Mouse (Mus musculus) limb, embryonic 14.5 days (tissue): ENCODE data around the gene Hint3. TPM values are rescaled to one million over a fixed set of nuclear protein-coding genes. Genes with fewer than 3 reads are reported as not detected.

ENCODE experiments used
- ATAC-seq: fragments of 200-750 bp; cut with Nextera tagmentation; 2 replicates; pipeline ENCODE4 v1.8.0; 2017; ENCODE audit warnings: low read depth, moderate number of reproducible peaks, moderate TSS enrichment; ENCODE audit not compliant: low FRiP score
- DNase-seq: peaks from one replicate; pipeline ENCODE4 v3.0.0-alpha.2; 2015; ENCODE audit warnings: low spot score
- H3K27ac ChIP-seq: fragments of 300-500 bp; sonication (generic); replicated peaks from 2 replicates; pipeline ENCODE4 v1.5.1; 2014; ENCODE audit warnings: low read depth, mild to moderate bottlenecking, low read length, moderate library complexity, mixed read lengths
- H3K27me3 ChIP-seq: fragments of 300-500 bp; sonication (generic); 2 replicates; pipeline ENCODE4 v1.6.1; 2014; ENCODE audit warnings: low read length, mixed read lengths; ENCODE audit not compliant: control insufficient read depth, insufficient read depth
- H3K36me3 ChIP-seq: fragments of 300-500 bp; sonication (generic); 2 replicates; pipeline ENCODE4 v1.6.1; 2014; ENCODE audit warnings: mild to moderate bottlenecking, low read length, moderate library complexity, mixed read lengths; ENCODE audit not compliant: control insufficient read depth, insufficient read depth
- H3K4me1 ChIP-seq: fragments of 300-500 bp; sonication (generic); 2 replicates; pipeline ENCODE4 v1.6.1; 2014; ENCODE audit warnings: antibody characterized with exemption, low read length, mixed read lengths; ENCODE audit not compliant: control insufficient read depth, insufficient read depth
- H3K4me2 ChIP-seq: fragments of 300-500 bp; sonication (generic); replicated peaks from 2 replicates; pipeline ENCODE4 v1.6.1; 2014; ENCODE audit warnings: low read depth, mild to moderate bottlenecking, low read length, moderate library complexity; ENCODE audit not compliant: severe bottlenecking
- H3K4me3 ChIP-seq: fragments of 300-500 bp; sonication (generic); replicated peaks from 2 replicates; pipeline ENCODE4 v1.5.1; 2014; ENCODE audit warnings: low read length
- H3K9ac ChIP-seq: fragments of 300-500 bp; sonication (generic); 2 replicates; pipeline ENCODE4 v1.6.1; 2014; ENCODE audit warnings: mild to moderate bottlenecking, low read depth, low read length, moderate library complexity; ENCODE audit not compliant: severe bottlenecking
- H3K9me3 ChIP-seq: fragments of 300-500 bp; sonication (generic); 2 replicates; pipeline ENCODE4 v1.6.1; 2016; ENCODE audit warnings: low read length; ENCODE audit not compliant: control insufficient read depth
- POLR2A ChIP-seq: fragments of 200-500 bp; IDR thresholded peaks from 2 replicates; pipeline ENCODE4 v1.8.0; 2012; ENCODE audit warnings: inconsistent platforms, mild to moderate bottlenecking, moderate library complexity, borderline replicate concordance; ENCODE audit not compliant: insufficient read depth, insufficient read length; ENCODE audit errors: extremely low read depth
- WGBS: fragments of 180-500 bp; shearing (Covaris S2); extraction: QIAGEN DNeasy Blood & Tissue Kit; methylation state at CpG from one replicate; pipeline ENCODE4 v1.1.7; 2014; 5-methylcytosine and 5-hydroxymethylcytosine counted together
- polyA plus RNA-seq, 2 experiments: library from polyadenylated mRNA; depleted of rRNA in 1 of 2; stranded (reverse) in 1 of 2; unstranded in 1 of 2; fragments of >200 nt; fragmentation: Nextera tagmentation in 1 of 2; extraction: Ambion mirVana in 1 of 2; gene quantifications; 2 replicates each; pipeline versions ENCODE4 v1.2.1 to v1.2.3; 2012 to 2014

Hint3 gene
- polyA plus RNA-seq, 2 experiments, result 9.5 to 18.5 TPM

GRCm38 (mm10) chr10:30613039-30613438 is 16.4 kb downstream of the Hint3 start:
- DNase-seq, result no peak
- H3K27ac ChIP-seq, result no peak overlapping the region
- H3K36me3 ChIP-seq, result peaks cover 6% of the 10 kb centered on the region; the same call in 1 of the 2 replicates
- 79% methylated on average over 4 of the region's 4 CpGs for WGBS
- H3K9ac ChIP-seq, result no peak overlapping the region
- H3K27me3 ChIP-seq, result no peaks in the 10 kb centered on the region
- no peak for ATAC-seq
- no peak overlapping the region for H3K4me3 ChIP-seq
- H3K4me2 ChIP-seq, result no peak overlapping the region
- H3K4me1 ChIP-seq, result no peaks in the 10 kb centered on the region
- no peaks in the 10 kb centered on the region for H3K9me3 ChIP-seq
- no peak for TF ChIP-seq POLR2A

- no peak for TF ChIP-seq POLR2A
- H3K4me3 ChIP-seq, result no peak overlapping the region
- peaks cover 6% of the 10 kb centered on the region; the same call in 1 of the 2 replicates for H3K36me3 ChIP-seq
- no peak overlapping the region for H3K27ac ChIP-seq
- no peaks in the 10 kb centered on the region for H3K9me3 ChIP-seq
- no peak overlapping the region for H3K9ac ChIP-seq
- H3K4me1 ChIP-seq, result no peaks in the 10 kb centered on the region
- no peak for DNase-seq
- H3K4me2 ChIP-seq, result no peak overlapping the region
- H3K27me3 ChIP-seq, result no peaks in the 10 kb centered on the region
- ATAC-seq, result no peak
Observed at GRCm38 (mm10) chr10:30609614-30610013, 19.8 kb downstream of the Hint3 start.

GRCm38 (mm10) chr10:30608109-30608508 is 21.3 kb downstream of the Hint3 start:
- H3K4me1 ChIP-seq, result no peaks in the 10 kb centered on the region
- no peaks in the 10 kb centered on the region for H3K27me3 ChIP-seq
- H3K9ac ChIP-seq, result no peak overlapping the region
- no peak overlapping the region for H3K4me2 ChIP-seq
- ATAC-seq (no peak), DNase-seq (no peak)
- H3K36me3 ChIP-seq, result peaks cover 6% of the 10 kb centered on the region; the same call in 1 of the 2 replicates
- H3K4me3 ChIP-seq, result no peak overlapping the region
- 70% methylated on average over 2 of the region's 2 CpGs for WGBS
- no peak for TF ChIP-seq POLR2A
- no peaks in the 10 kb centered on the region for H3K9me3 ChIP-seq
- H3K27ac ChIP-seq, result no peak overlapping the region

GRCm38 (mm10) chr10:30600542-30600966 is 28.9 kb downstream of the Hint3 start, which contains the start of gene Trmt11:
TSS of gene Trmt11 (minus strand) at chr10:30600749.
- H3K27ac ChIP-seq, result peak within 1 kb of the TSS; percentile 81
- H3K4me2 ChIP-seq, result peak within 1 kb of the TSS; percentile 56
- peak within 1 kb of the TSS; percentile 86 for H3K9ac ChIP-seq
- 2% methylated on average over 22 of the region's 28 CpGs for WGBS
- no peaks in the 10 kb centered on the region for H3K27me3 ChIP-seq
- TF ChIP-seq POLR2A, result peak; percentile 75; the same call in 1 of the 2 replicates
- H3K9me3 ChIP-seq, result no peaks in the 10 kb centered on the region
- peaks cover 16% of the 10 kb centered on the region for H3K36me3 ChIP-seq
- ATAC-seq (peak; percentile 98), DNase-seq (peak; percentile 89)
- peak within 1 kb of the TSS; percentile 62 for H3K4me3 ChIP-seq
- H3K4me1 ChIP-seq, result peaks cover 9% of the 10 kb centered on the region

GRCm38 (mm10) chr10:30600094-30600534 is 29.3 kb downstream of the Hint3 start:
- H3K4me3 ChIP-seq, result peak overlapping the region; percentile 62
- peak overlapping the region; percentile 86 for H3K9ac ChIP-seq
- peaks cover 19% of the 10 kb centered on the region for H3K36me3 ChIP-seq
- DNase-seq (no peak), ATAC-seq (peak; percentile 79)
- no peaks in the 10 kb centered on the region for H3K9me3 ChIP-seq
- under 1% methylated on average over 20 of the region's 27 CpGs for WGBS
- TF ChIP-seq POLR2A, result no peak
- H3K4me2 ChIP-seq, result peak overlapping the region; percentile 56
- no peaks in the 10 kb centered on the region for H3K27me3 ChIP-seq
- H3K4me1 ChIP-seq, result peaks cover 9% of the 10 kb centered on the region
- H3K27ac ChIP-seq, result peak overlapping the region; percentile 81
